Mouse (Mus musculus) heart, postnatal 0 days (tissue): Measurements from ENCODE around the gene Ubxn11. TPM values are rescaled to one million over a fixed set of nuclear protein-coding genes. Genes with fewer than 3 reads are reported as not detected.

Experiments
- ATAC-seq: fragments of 200-750 bp; cut with Nextera tagmentation; 2 replicates; pipeline ENCODE4 v1.8.0; 2017; ENCODE audit warnings: low read depth, moderate number of reproducible peaks, moderate library complexity; ENCODE audit not compliant: insufficient read depth
- DNase-seq: peaks from one replicate; pipeline ENCODE4 v3.0.0-alpha.2; 2016; ENCODE audit warnings: low spot score
- H3K27ac ChIP-seq: fragments of 300-500 bp; sonication (generic); 2 replicates; pipeline ENCODE4 v1.5.1; 2014; ENCODE audit warnings: low read depth, mild to moderate bottlenecking
- H3K27me3 ChIP-seq: fragments of 300-500 bp; sonication (generic); 2 replicates; pipeline ENCODE4 v1.6.1; 2014; ENCODE audit warnings: low read length, mixed read lengths; ENCODE audit not compliant: control insufficient read depth, insufficient read depth
- H3K36me3 ChIP-seq: fragments of 300-500 bp; sonication (generic); replicated peaks from 2 replicates; pipeline ENCODE4 v1.6.1; 2014; ENCODE audit warnings: low read length, mixed read lengths; ENCODE audit not compliant: control insufficient read depth, insufficient read depth
- H3K4me1 ChIP-seq: fragments of 300-500 bp; sonication (generic); 2 replicates; pipeline ENCODE4 v1.6.1; 2014; ENCODE audit warnings: antibody characterized with exemption; ENCODE audit not compliant: control insufficient read depth, insufficient read depth
- H3K4me2 ChIP-seq: fragments of 300-500 bp; sonication (generic); 2 replicates; pipeline ENCODE4 v1.6.1; 2014; ENCODE audit warnings: low read depth, mild to moderate bottlenecking, low read length, moderate library complexity
- H3K4me3 ChIP-seq: fragments of 300-500 bp; sonication (generic); 2 replicates; pipeline ENCODE4 v1.5.1; 2014; ENCODE audit warnings: low read depth, low read length
- H3K9ac ChIP-seq: fragments of 300-500 bp; sonication (generic); replicated peaks from 2 replicates; pipeline ENCODE4 v1.6.1; 2014; ENCODE audit warnings: low read depth, low read length, mixed read lengths
- H3K9me3 ChIP-seq: fragments of 300-500 bp; sonication (generic); replicated peaks from 2 replicates; pipeline ENCODE4 v1.6.1; 2016; ENCODE audit warnings: low read length; ENCODE audit not compliant: control insufficient read depth
- CTCF ChIP-seq: IDR thresholded peaks from 2 replicates; pipeline ENCODE4 v1.5.1; 2016; ENCODE audit warnings: antibody characterized with exemption, control low read depth, low read depth
- EP300 ChIP-seq: IDR thresholded peaks from 2 replicates; pipeline ENCODE4 v1.6.1; 2016; ENCODE audit warnings: antibody characterized with exemption, low read depth
- WGBS: fragments of 180-500 bp; shearing (Covaris S2); extraction: QIAGEN DNeasy Blood & Tissue Kit; methylation state at CpG from one replicate; pipeline ENCODE4 v1.1.7; 2014; 5-methylcytosine and 5-hydroxymethylcytosine counted together
- polyA plus RNA-seq: library from polyadenylated mRNA; unstranded; fragments of >200 nt; fragmentation: Nextera tagmentation; extraction: Ambion mirVana; gene quantifications from 2 replicates; pipeline ENCODE4 v1.2.1, GENCODE M21; 2015
- total RNA-seq: library from RNA; depleted of rRNA; stranded (reverse); fragments of >200 nt; gene quantifications from 2 replicates; pipeline ENCODE4 v1.2.3, GENCODE M21; 2014; ENCODE audit warnings: low replicate concordance

Ubxn11 gene
- total and polyA plus RNA-seq, 2 experiments from 2014 or later: 1.2 TPM; not detected in 1

DNA sequence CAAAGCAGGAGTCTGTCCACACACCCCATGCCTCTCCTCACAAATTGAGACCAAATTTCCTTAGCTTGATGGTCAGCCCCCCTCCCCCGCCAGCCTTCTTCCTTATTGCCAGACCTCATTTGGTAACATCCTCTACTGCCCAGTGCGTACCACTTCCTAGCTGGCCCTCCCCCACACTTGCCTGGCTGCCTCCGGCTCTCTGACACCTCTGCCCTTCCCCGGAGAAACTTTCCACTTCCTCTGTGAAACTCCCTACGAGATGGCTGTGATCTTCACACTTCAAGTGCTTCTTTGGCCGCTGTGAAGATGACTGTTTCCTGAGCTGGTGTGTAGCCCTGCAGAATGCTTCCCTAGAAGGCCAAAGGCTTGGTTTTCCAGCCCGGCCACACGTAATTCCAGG, 3.7 kb upstream of the Ubxn11 start:
- H3K36me3 ChIP-seq: no peaks in the 10 kb centered on the region
- DNase-seq (no peak), ATAC-seq (no peak)
- H3K27ac ChIP-seq: peak overlapping the region; percentile 15; the same call in 1 of the 2 replicates
- no peaks in the 10 kb centered on the region for H3K9me3 ChIP-seq
- H3K27me3 ChIP-seq: no peaks in the 10 kb centered on the region
- no peak overlapping the region for H3K9ac ChIP-seq
- no peak overlapping the region for H3K4me2 ChIP-seq
- TF ChIP-seq CTCF (no peak), EP300 (no peak)
- 30% methylated on average over 8 of the region's 8 CpGs for WGBS
- peaks cover 4% of the 10 kb centered on the region; the same call in 1 of the 2 replicates for H3K4me1 ChIP-seq
- no peak overlapping the region for H3K4me3 ChIP-seq

DNA sequence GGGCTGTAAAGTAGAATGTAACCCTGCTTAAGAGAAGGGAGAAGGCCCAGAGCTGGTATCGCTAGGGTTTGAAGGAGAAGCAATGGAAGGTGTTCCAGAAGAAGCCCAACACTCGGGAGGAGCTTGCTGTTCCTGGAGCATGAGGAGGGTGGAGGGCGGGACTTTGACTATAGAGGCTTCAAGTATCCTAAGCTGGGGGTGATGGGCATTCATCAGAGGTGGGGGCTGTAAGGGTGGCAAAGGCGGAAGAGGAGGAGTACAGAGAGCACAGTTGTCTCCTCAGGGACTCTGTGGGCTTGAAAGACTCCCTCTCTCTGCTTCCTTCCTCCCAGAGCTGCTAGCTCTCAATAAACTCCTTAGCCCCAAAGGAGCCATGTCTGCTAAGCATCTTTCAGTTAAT, 2.1 kb upstream of the Ubxn11 start:
- Histone ChIP-seq H3K4me2 (no peak overlapping the region), H3K4me1 (peaks cover 4% of the 10 kb centered on the region; the same call in 1 of the 2 replicates), H3K9ac (no peak overlapping the region), H3K9me3 (no peaks in the 10 kb centered on the region), H3K27ac (no peak overlapping the region), H3K27me3 (no peaks in the 10 kb centered on the region), H3K4me3 (no peak overlapping the region), H3K36me3 (no peaks in the 10 kb centered on the region)
- no peak for ATAC-seq
- TF ChIP-seq EP300: no peak
- no peak for TF ChIP-seq CTCF
- no peak for DNase-seq
- 63% methylated on average over 4 of the region's 4 CpGs for WGBS

- WGBS: 4% methylated on average over 21 of the region's 21 CpGs
- H3K4me3 ChIP-seq: peak overlapping the region; percentile 64
- H3K9ac ChIP-seq: peak overlapping the region; percentile 39; the same call in 1 of the 2 replicates
- no peaks in the 10 kb centered on the region for H3K36me3 ChIP-seq
- H3K4me2 ChIP-seq: peak overlapping the region; percentile 79
- no peak overlapping the region for H3K27ac ChIP-seq
- peak; percentile 13; the same call in 1 of the 2 replicates for ATAC-seq
- TF ChIP-seq EP300: no peak
- no peak for TF ChIP-seq CTCF
- peaks cover 4% of the 10 kb centered on the region; the same call in 1 of the 2 replicates for H3K4me1 ChIP-seq
- no peak for DNase-seq
- no peaks in the 10 kb centered on the region for H3K9me3 ChIP-seq
- H3K27me3 ChIP-seq: no peaks in the 10 kb centered on the region
These were observed 361 bp downstream of the Ubxn11 start for GRCm38 (mm10) chr4:134102742-134103119.

DNA sequence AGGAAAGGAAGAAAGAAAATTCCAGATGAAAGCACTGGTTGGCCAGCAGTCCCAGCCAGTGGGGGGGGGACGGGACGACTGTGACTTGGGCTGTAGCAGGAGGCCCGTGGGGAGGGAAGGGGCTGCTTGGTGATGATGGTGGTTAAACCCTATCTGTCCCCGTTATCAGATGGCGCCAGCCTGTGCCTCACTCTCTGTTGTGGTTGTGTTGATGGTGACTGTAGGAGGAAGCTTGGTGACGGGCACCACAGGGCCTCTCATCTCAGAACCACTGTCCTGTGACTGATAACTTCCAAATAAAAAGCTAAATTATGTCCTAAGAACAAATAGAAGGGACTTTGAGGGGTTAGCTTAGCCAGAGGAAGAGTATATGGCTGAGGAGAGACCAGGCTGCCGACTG, 3.7 kb downstream of the Ubxn11 start:
- ATAC-seq (no peak), DNase-seq (no peak)
- H3K27ac ChIP-seq: no peak overlapping the region
- H3K27me3 ChIP-seq: no peaks in the 10 kb centered on the region
- no peak overlapping the region for H3K9ac ChIP-seq
- H3K4me1 ChIP-seq: peaks cover 4% of the 10 kb centered on the region; the same call in 1 of the 2 replicates
- TF ChIP-seq EP300: no peak
- TF ChIP-seq CTCF: no peak
- no peaks in the 10 kb centered on the region for H3K9me3 ChIP-seq
- H3K4me2 ChIP-seq: no peak overlapping the region
- 58% methylated on average over 7 of the region's 7 CpGs for WGBS
- H3K36me3 ChIP-seq: no peaks in the 10 kb centered on the region
- H3K4me3 ChIP-seq: no peak overlapping the region

GRCm38 (mm10) chr4:134107730-134108129, 5.4 kb downstream of the Ubxn11 start:
- Histone ChIP-seq H3K4me2 (no peak overlapping the region), H3K36me3 (no peaks in the 10 kb centered on the region), H3K27ac (no peak overlapping the region), H3K4me1 (peaks cover 3% of the 10 kb centered on the region; the same call in 1 of the 2 replicates), H3K9ac (no peak overlapping the region), H3K9me3 (no peaks in the 10 kb centered on the region), H3K4me3 (no peak overlapping the region), H3K27me3 (no peaks in the 10 kb centered on the region)
- ATAC-seq: no peak
- DNase-seq: no peak
- 80% methylated on average over 7 of the region's 7 CpGs for WGBS
- no peak for TF ChIP-seq CTCF
- no peak for TF ChIP-seq EP300

DNA sequence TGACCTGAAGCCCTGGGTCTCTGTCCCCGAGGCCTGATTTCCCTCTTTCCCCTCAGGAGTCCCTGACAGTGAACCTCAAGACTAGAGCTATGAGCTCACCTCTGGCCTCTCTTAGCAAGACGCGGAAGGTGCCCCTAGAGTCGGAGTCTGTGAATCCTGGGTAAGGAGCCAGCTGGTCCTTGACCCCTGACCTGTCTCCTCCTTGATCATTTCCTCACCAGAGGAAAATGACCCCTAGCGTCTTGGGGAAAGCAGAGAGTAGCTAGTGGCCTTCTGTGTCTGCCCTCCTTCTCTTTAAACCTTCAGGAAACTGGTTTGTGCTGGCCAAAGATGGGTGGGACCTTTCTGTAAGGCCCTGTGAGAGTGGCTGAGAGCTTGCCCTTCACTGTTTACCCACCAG, 5.8 kb downstream of the Ubxn11 start:
- Histone ChIP-seq H3K4me2 (no peak overlapping the region), H3K9ac (no peak overlapping the region), H3K27ac (no peak overlapping the region), H3K36me3 (no peaks in the 10 kb centered on the region), H3K27me3 (no peaks in the 10 kb centered on the region), H3K4me1 (no peaks in the 10 kb centered on the region), H3K9me3 (no peaks in the 10 kb centered on the region), H3K4me3 (no peak overlapping the region)
- TF ChIP-seq CTCF: no peak
- TF ChIP-seq EP300: no peak
- WGBS: 47% methylated on average over 5 of the region's 5 CpGs
- ATAC-seq (no peak), DNase-seq (no peak)
